Mouse (Mus musculus) spleen, postnatal 10 days (tissue): ENCODE data around the gene Arl4a.

Experiments
- DNase-seq, 2 experiments: peaks; one replicate each; pipeline ENCODE4 v3.0.0; 2021 to 2022; ENCODE audit warnings: low spot score in 2 of 2

Arl4a gene

GRCm38 (mm10) chr12:40037876-40038463 lies at the start of gene Arl4a:
TSS of gene Arl4a (minus strand) at chr12:40038025.
- DNase-seq, result peak; percentile 90 to 96

- no peak for DNase-seq
Measured at GRCm38 (mm10) chr12:40085731-40086322, 48.0 kb upstream of the Arl4a start.

- DNase-seq, result no peak
Measured at GRCm38 (mm10) chr12:40082453-40083238, 44.8 kb upstream of the Arl4a start.

- DNase-seq, result no peak
Measured at GRCm38 (mm10) chr12:40082048-40082447, 44.2 kb upstream of the Arl4a start.

- no peak for DNase-seq
Measured at GRCm38 (mm10) chr12:40073660-40074059, 35.8 kb upstream of the Arl4a start.

- DNase-seq, result no peak
Measured at GRCm38 (mm10) chr12:40047024-40047423, 9.2 kb upstream of the Arl4a start.

GRCm38 (mm10) chr12:40043816-40044585 lies 6.2 kb upstream of the Arl4a start:
- DNase-seq, result no peak

- DNase-seq, result no peak
Measured at GRCm38 (mm10) chr12:40040067-40040466, 2.2 kb upstream of the Arl4a start.

- peak; percentile 98 to 99 for DNase-seq
Measured at GRCm38 (mm10) chr12:40037226-40037813, 505 bp downstream of the Arl4a start.

GRCm38 (mm10) chr12:40036666-40037065 lies 1.2 kb downstream of the Arl4a start:
- peak in 1 of 2 experiments; percentile 40 for DNase-seq

- no peak for DNase-seq
Measured at GRCm38 (mm10) chr12:40035506-40035905, 2.3 kb downstream of the Arl4a start.

GRCm38 (mm10) chr12:40029201-40029600 lies 8.6 kb downstream of the Arl4a start:
- DNase-seq, result no peak

- no peak for DNase-seq
Measured at GRCm38 (mm10) chr12:40027846-40028245, 10.0 kb downstream of the Arl4a start.

- DNase-seq, result peak in 1 of 2 experiments; percentile 42
Measured at GRCm38 (mm10) chr12:40027444-40027843, 10.4 kb downstream of the Arl4a start.

- no peak for DNase-seq
Measured at GRCm38 (mm10) chr12:40023918-40024317, 13.9 kb downstream of the Arl4a start.

GRCm38 (mm10) chr12:40023014-40023642 lies 14.7 kb downstream of the Arl4a start:
- no peak for DNase-seq

GRCm38 (mm10) chr12:40022344-40022743 lies 15.5 kb downstream of the Arl4a start:
- no peak for DNase-seq

- no peak for DNase-seq
Measured at GRCm38 (mm10) chr12:40017955-40018505, 19.8 kb downstream of the Arl4a start.

GRCm38 (mm10) chr12:40016648-40017460 lies 21.0 kb downstream of the Arl4a start:
- DNase-seq, result peak; percentile 52 to 61

- DNase-seq, result peak in 1 of 2 experiments; percentile 52
Measured at GRCm38 (mm10) chr12:40016068-40016467, 21.8 kb downstream of the Arl4a start.
